Mouse (Mus musculus): ENCODE data around the gene Cd28. TPM values are rescaled to one million over a fixed set of nuclear protein-coding genes. Genes with fewer than 3 reads are reported as not detected.
"Not testable (repeated sequence)": the region's sequence is repeated elsewhere in the genome, so short reads cannot be mapped to it uniquely, and the experiment has no call there.

Cd28 gene
- polyA plus RNA-seq, 1 experiment from 2014 or later: 0.24 TPM

DNA sequence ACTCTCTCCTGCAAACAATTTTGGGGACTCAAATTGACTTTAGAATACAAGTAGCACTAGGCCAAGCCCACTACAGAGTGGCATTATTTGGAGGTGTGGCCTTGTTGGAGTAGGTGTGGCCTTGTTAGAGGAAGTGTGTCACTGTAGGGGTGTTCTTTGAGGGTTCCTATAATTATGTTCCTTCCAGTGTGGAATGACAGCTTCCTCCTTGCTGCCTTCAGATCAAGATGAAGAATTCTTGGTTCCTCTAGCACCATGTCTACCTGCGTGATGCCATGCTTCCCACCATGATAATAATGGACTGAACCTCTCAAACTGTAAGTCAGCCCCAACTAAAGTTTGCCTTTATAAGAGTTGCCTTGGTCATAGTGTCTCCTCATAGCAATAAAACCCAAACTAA, 91.1 kb downstream of the Cd28 start:
- 97% methylated on average over 1 of the region's 1 CpGs for WGBS
- Histone ChIP-seq H3K27ac (ENCODE audit: low read length) (no peak overlapping the region), H3K27me3 (ENCODE audit: insufficient read depth, low read length) (no peaks in the 10 kb centered on the region), H3K4me2 (replicated peaks; ENCODE audit: low read depth, low read length) (no peak overlapping the region), H3K4me3 (ENCODE audit: low read length) (no peak overlapping the region), H3K4me1 (ENCODE audit: insufficient read depth, low read length) (no peaks in the 10 kb centered on the region), H3K9me3 (ENCODE audit: low read length) (no peaks in the 10 kb centered on the region), H3K36me3 (ENCODE audit: insufficient read depth, low read length) (no peaks in the 10 kb centered on the region), H3K9ac (replicated peaks; ENCODE audit: low read length) (no peak overlapping the region)
- no peak for ATAC-seq (ENCODE audit: low FRiP score, low TSS enrichment)

DNA sequence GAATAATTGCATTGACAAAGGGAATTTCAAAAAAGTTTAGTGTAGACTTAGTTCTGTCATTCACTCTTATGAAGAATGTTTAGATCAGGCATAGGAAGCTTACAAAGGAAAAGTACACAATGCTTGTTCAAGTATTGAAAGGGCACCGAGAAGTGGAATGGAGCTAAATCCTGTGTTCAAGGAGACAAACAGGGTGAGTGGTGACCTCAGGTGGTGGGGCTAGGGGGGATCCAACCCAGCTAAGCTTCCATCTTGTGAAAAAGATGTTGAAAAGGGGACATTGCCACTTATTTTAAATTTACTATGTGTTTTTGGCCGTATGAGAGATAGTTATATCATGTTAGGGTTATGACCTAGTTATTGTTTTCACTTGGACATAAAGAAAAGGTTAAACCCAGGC, 91.9 kb downstream of the Cd28 start:
- no peaks in the 10 kb centered on the region for H3K4me1 ChIP-seq (ENCODE audit: insufficient read depth, low read length)
- no peaks in the 10 kb centered on the region for H3K36me3 ChIP-seq (ENCODE audit: insufficient read depth, low read length)
- no peak overlapping the region for H3K4me3 ChIP-seq (ENCODE audit: low read length)
- no peak overlapping the region for H3K9ac ChIP-seq (replicated peaks; ENCODE audit: low read length)
- WGBS: 90% methylated on average over 2 of the region's 2 CpGs
- no peaks in the 10 kb centered on the region for H3K27me3 ChIP-seq (ENCODE audit: insufficient read depth, low read length)
- H3K4me2 ChIP-seq (replicated peaks; ENCODE audit: low read depth, low read length): no peak overlapping the region
- H3K27ac ChIP-seq (ENCODE audit: low read length): no peak overlapping the region
- no peaks in the 10 kb centered on the region for H3K9me3 ChIP-seq (ENCODE audit: low read length)
- no peak for ATAC-seq (ENCODE audit: low FRiP score, low TSS enrichment)

DNA sequence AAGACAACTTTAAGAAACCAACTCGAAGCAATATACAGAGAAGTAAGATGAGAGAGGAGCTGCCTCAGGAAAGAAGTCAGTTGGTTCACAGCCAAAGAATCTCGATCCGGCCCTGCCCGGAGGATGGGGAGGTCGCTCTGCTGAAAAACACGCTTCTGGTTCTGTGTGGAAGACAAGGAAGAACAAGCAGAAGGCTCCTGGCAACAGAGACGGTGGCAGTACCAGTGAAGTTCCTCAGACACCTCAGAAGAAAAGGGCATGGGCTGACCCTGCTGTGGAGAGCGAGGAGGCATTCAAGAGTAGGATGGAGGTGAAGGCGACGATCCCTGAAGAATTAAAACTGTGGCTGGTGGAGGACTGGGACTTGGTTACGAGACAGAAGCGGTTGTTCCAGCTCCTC, 92.6 kb downstream of the Cd28 start:
- 68% methylated on average over 12 of the region's 12 CpGs for WGBS

DNA sequence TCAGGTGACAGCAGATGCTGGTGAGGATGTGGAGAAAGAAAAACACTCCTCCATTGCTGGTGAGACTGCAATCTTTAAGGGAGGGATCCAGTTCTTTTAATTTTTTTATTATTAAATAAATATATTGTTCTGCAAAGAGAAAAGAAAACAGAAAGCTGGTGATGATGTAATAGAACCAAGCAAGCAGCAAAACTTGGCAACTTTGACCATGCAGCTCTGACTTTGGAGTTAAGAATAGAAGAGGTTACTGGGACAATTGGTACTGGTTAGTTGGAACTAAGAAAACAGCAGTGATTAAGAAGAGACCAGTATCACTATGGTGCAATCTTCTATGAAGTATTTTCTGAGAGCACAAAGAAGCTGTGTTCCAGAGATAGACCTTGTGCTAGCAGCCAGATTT, 94.2 kb downstream of the Cd28 start:
- H3K4me3 ChIP-seq (ENCODE audit: low read length): no peak overlapping the region
- no peaks in the 10 kb centered on the region for H3K9me3 ChIP-seq (ENCODE audit: low read length)
- no peak overlapping the region for H3K4me2 ChIP-seq (replicated peaks; ENCODE audit: low read depth, low read length)
- no peaks in the 10 kb centered on the region for H3K36me3 ChIP-seq (ENCODE audit: insufficient read depth, low read length)
- no peak overlapping the region for H3K27ac ChIP-seq (ENCODE audit: low read length)
- ATAC-seq (ENCODE audit: low FRiP score, low TSS enrichment): no peak
- H3K4me1 ChIP-seq (ENCODE audit: insufficient read depth, low read length): no peaks in the 10 kb centered on the region
- no peaks in the 10 kb centered on the region for H3K27me3 ChIP-seq (ENCODE audit: insufficient read depth, low read length)
- H3K9ac ChIP-seq (replicated peaks; ENCODE audit: low read length): no peak overlapping the region

More for the DNA sequence above, 92.6 kb downstream of the Cd28 start:
- ATAC-seq (ENCODE audit: low FRiP score, low TSS enrichment): no peak
- Histone ChIP-seq H3K4me3 (ENCODE audit: low read length) (no peak overlapping the region), H3K9ac (replicated peaks; ENCODE audit: low read length) (no peak overlapping the region), H3K36me3 (ENCODE audit: insufficient read depth, low read length) (no peaks in the 10 kb centered on the region), H3K27me3 (ENCODE audit: insufficient read depth, low read length) (no peaks in the 10 kb centered on the region), H3K4me2 (replicated peaks; ENCODE audit: low read depth, low read length) (no peak overlapping the region), H3K4me1 (ENCODE audit: insufficient read depth, low read length) (no peaks in the 10 kb centered on the region), H3K9me3 (ENCODE audit: low read length) (no peaks in the 10 kb centered on the region), H3K27ac (ENCODE audit: low read length) (no peak overlapping the region)

DNA sequence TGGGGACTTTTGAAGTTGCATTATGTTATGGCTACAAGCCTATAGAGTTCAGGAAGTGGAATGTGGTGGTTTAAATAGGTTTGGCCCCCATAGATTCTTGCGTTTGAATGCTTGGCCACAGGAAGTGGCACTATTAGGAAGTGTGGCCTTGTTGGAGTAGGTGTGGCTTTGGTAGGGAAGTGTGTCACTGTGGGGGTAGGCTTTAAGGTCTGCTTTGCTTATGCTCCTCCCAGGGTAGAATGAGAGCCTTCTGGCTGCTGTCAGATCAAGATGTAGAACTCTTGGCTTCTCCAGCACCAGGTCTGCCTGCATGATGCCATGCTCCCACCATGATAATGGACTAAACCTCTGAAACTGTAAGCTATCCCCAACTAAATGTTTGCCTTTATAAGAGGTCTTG, 95.4 kb downstream of the Cd28 start:
- Histone ChIP-seq H3K9me3 (ENCODE audit: low read length) (no peaks in the 10 kb centered on the region), H3K4me2 (replicated peaks; ENCODE audit: low read depth, low read length) (no peak overlapping the region), H3K27ac (ENCODE audit: low read length) (no peak overlapping the region), H3K36me3 (ENCODE audit: insufficient read depth, low read length) (no peaks in the 10 kb centered on the region), H3K27me3 (ENCODE audit: insufficient read depth, low read length) (no peaks in the 10 kb centered on the region), H3K4me3 (ENCODE audit: low read length) (no peak overlapping the region), H3K9ac (replicated peaks; ENCODE audit: low read length) (no peak overlapping the region), H3K4me1 (ENCODE audit: insufficient read depth, low read length) (no peaks in the 10 kb centered on the region)
- ATAC-seq (ENCODE audit: low FRiP score, low TSS enrichment): no peak
- WGBS: 77% methylated on average over 1 of the region's 1 CpGs

DNA sequence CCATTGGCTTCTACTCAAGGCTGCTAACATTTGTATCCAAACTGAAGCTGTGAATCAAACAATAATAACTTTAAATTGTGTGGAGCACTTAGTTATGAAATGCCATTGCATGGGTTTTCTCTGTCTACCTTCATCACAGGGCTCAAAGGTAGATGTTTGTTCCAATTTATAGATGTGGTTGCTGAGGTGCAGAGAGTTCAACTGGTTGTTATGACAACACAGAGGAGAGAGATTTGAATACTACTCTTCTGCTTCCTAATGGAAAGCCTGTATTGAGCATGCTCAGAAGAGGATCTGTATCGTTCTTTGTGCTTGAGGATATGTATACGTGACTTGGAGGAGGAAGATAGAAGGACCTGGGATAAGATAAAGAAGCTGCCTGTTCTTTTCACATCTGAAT, 96.8 kb downstream of the Cd28 start:
- H3K36me3 ChIP-seq (ENCODE audit: insufficient read depth, low read length): no peaks in the 10 kb centered on the region
- H3K27ac ChIP-seq (ENCODE audit: low read length): no peak overlapping the region
- H3K27me3 ChIP-seq (ENCODE audit: insufficient read depth, low read length): no peaks in the 10 kb centered on the region
- WGBS: 86% methylated on average over 2 of the region's 2 CpGs
- H3K9ac ChIP-seq (replicated peaks; ENCODE audit: low read length): no peak overlapping the region
- H3K4me1 ChIP-seq (ENCODE audit: insufficient read depth, low read length): no peaks in the 10 kb centered on the region
- H3K9me3 ChIP-seq (ENCODE audit: low read length): no peaks in the 10 kb centered on the region
- H3K4me3 ChIP-seq (ENCODE audit: low read length): no peak overlapping the region
- no peak overlapping the region for H3K4me2 ChIP-seq (replicated peaks; ENCODE audit: low read depth, low read length)
- no peak for ATAC-seq (ENCODE audit: low FRiP score, low TSS enrichment)

DNA sequence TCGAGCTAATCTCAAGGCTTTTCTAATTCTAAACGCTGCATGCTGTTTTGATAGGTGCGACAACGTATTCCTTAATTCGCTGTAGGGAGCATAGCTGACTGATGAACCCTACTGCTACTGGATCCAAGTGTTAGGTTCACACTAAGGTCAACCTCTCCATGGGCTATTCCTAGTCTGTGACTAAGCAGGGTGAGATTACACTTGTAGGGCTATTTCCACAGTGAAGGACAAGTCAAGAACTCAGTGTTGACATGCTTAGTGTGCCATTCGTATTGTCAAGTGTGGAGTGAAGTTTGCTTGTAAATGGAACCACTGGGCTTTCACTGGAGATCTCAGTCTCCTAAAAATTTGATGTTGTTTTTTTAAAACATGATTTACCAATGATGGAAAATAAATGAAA, 99.3 kb downstream of the Cd28 start:
- no peaks in the 10 kb centered on the region for H3K4me1 ChIP-seq (ENCODE audit: insufficient read depth, low read length)
- no peak overlapping the region for H3K9ac ChIP-seq (replicated peaks; ENCODE audit: low read length)
- no peak overlapping the region for H3K4me3 ChIP-seq (ENCODE audit: low read length)
- H3K9me3 ChIP-seq (ENCODE audit: low read length): no peaks in the 10 kb centered on the region
- no peak overlapping the region for H3K27ac ChIP-seq (ENCODE audit: low read length)
- no peaks in the 10 kb centered on the region for H3K27me3 ChIP-seq (ENCODE audit: insufficient read depth, low read length)
- no peaks in the 10 kb centered on the region for H3K36me3 ChIP-seq (ENCODE audit: insufficient read depth, low read length)
- WGBS: 93% methylated on average over 6 of the region's 6 CpGs
- ATAC-seq (ENCODE audit: low FRiP score, low TSS enrichment): no peak
- H3K4me2 ChIP-seq (replicated peaks; ENCODE audit: low read depth, low read length): no peak overlapping the region

DNA sequence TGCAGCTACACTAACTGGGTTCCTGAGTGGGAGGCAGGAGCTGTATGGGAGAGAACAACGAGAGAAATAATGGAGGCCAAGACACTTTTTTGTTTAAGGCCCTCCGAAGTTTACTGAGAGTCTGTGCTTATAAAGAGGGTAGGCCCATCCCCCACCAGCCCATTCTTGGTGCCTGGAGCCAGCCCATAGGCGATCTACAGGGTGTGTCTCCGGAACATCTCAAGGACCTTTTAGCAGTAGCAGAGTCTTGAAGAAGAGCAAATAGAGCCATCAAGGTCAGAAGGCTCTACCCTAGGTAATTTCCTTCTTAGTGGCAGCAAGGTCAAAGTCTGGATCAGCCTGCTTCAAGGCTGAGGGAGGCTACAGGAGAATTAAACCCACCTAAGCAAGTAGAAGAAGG, 101.9 kb downstream of the Cd28 start:
- not testable (repeated sequence) for H3K4me1 ChIP-seq (ENCODE audit: insufficient read depth, low read length); H3K9me3 ChIP-seq (ENCODE audit: low read length); H3K9ac ChIP-seq (replicated peaks; ENCODE audit: low read length); H3K27ac ChIP-seq (ENCODE audit: low read length); H3K36me3 ChIP-seq (ENCODE audit: insufficient read depth, low read length); H3K4me3 ChIP-seq (ENCODE audit: low read length); H3K27me3 ChIP-seq (ENCODE audit: insufficient read depth, low read length); ATAC-seq (ENCODE audit: low FRiP score, low TSS enrichment); H3K4me2 ChIP-seq (replicated peaks; ENCODE audit: low read depth, low read length)
- 82% methylated on average over 4 of the region's 4 CpGs for WGBS

DNA sequence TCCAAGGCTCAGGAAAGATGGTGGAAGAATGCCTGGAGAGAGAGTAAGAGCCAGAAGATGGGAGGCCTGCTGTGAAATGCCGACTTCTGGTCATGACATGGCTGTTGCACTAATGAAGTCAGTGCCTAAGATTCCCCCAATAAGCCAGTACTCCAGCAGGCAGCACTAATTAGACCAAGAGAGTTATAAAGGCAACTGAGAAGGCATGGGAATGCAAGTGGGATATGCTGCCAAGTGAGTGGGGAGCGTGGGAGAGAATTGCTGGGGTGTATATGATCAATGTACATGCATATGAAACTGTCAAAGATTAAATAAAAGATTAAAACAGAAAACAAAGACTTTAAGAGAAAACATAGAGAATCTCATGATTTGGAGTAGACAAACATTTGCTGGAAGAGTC, 103.4 kb downstream of the Cd28 start:
- H3K27me3 ChIP-seq (ENCODE audit: insufficient read depth, low read length): no peaks in the 10 kb centered on the region
- no peaks in the 10 kb centered on the region for H3K9me3 ChIP-seq (ENCODE audit: low read length)
- H3K36me3 ChIP-seq (ENCODE audit: insufficient read depth, low read length): no peaks in the 10 kb centered on the region
- H3K27ac ChIP-seq (ENCODE audit: low read length): no peak overlapping the region
- no peak overlapping the region for H3K9ac ChIP-seq (replicated peaks; ENCODE audit: low read length)
- no peak overlapping the region for H3K4me3 ChIP-seq (ENCODE audit: low read length)
- ATAC-seq (ENCODE audit: low FRiP score, low TSS enrichment): no peak
- 79% methylated on average over 2 of the region's 2 CpGs for WGBS
- no peak overlapping the region for H3K4me2 ChIP-seq (replicated peaks; ENCODE audit: low read depth, low read length)
- H3K4me1 ChIP-seq (ENCODE audit: insufficient read depth, low read length): peaks cover 9% of the 10 kb centered on the region

DNA sequence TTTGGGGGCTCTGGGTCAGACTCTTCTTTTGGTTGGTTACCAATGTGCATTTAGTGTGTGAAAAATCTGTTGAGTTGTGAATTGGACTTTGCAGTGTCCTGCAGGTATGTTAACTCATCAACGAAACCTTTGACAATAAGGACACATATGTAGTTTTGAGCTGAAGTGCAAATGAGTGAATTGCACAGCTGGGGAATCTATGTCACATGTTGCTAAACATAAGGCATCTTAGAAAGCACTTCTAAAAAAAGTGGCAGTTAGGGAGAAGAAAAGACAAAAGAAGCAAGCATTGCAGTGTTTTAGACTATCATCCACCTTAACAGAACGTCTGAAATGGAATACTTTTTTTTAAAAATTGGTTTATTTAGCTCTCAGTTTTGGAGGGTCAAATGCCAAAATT, 104.4 kb downstream of the Cd28 start:
- no peak overlapping the region for H3K4me2 ChIP-seq (replicated peaks; ENCODE audit: low read depth, low read length)
- WGBS: 68% methylated on average over 2 of the region's 2 CpGs
- peaks cover 15% of the 10 kb centered on the region for H3K4me1 ChIP-seq (ENCODE audit: insufficient read depth, low read length)
- H3K36me3 ChIP-seq (ENCODE audit: insufficient read depth, low read length): no peaks in the 10 kb centered on the region
- H3K4me3 ChIP-seq (ENCODE audit: low read length): no peak overlapping the region
- no peak for ATAC-seq (ENCODE audit: low FRiP score, low TSS enrichment)
- H3K9ac ChIP-seq (replicated peaks; ENCODE audit: low read length): no peak overlapping the region
- H3K27me3 ChIP-seq (ENCODE audit: insufficient read depth, low read length): no peaks in the 10 kb centered on the region
- H3K27ac ChIP-seq (ENCODE audit: low read length): no peak overlapping the region
- no peaks in the 10 kb centered on the region for H3K9me3 ChIP-seq (ENCODE audit: low read length)

DNA sequence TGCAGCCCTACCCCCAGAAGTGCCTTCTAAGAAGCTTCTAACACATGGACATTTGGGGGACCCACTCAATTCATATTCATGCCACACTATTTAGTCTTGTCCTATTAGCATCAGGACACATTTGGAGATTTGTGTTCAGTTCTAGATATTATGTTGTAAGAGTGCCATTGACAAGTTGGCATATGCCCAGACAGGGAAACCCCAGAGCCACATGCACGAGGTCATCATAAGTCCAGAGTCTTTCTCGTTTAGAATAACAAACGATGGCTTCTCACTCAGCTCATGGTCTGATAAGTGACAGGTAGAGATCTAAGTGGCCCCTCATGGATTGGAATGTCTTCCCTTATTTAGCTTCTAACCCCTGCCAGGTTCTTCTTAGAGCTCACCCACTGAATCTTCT, 105.0 kb downstream of the Cd28 start:
- Histone ChIP-seq H3K4me3 (ENCODE audit: low read length) (no peak overlapping the region), H3K9me3 (ENCODE audit: low read length) (no peaks in the 10 kb centered on the region)
- no peak for ATAC-seq (ENCODE audit: low FRiP score, low TSS enrichment)

More for the DNA sequence above, 105.0 kb downstream of the Cd28 start:
- 71% methylated on average over 3 of the region's 3 CpGs for WGBS
- Histone ChIP-seq H3K4me2 (replicated peaks; ENCODE audit: low read depth, low read length) (no peak overlapping the region), H3K27ac (ENCODE audit: low read length) (no peak overlapping the region), H3K4me1 (ENCODE audit: insufficient read depth, low read length) (peaks cover 15% of the 10 kb centered on the region), H3K9ac (replicated peaks; ENCODE audit: low read length) (no peak overlapping the region), H3K27me3 (ENCODE audit: insufficient read depth, low read length) (no peaks in the 10 kb centered on the region), H3K36me3 (ENCODE audit: insufficient read depth, low read length) (no peaks in the 10 kb centered on the region)

All from kidney, embryonic 16.5 days (tissue).